Mouse (Mus musculus): ENCODE results near the gene Slc38a9.

Gene Slc38a9

GRCm38 (mm10) chr13:112745936-112746694, 85.6 kb downstream of the Slc38a9 start:
- no peak for DNase-seq (ENCODE audit: low spot score in 2 of 2)

DNA sequence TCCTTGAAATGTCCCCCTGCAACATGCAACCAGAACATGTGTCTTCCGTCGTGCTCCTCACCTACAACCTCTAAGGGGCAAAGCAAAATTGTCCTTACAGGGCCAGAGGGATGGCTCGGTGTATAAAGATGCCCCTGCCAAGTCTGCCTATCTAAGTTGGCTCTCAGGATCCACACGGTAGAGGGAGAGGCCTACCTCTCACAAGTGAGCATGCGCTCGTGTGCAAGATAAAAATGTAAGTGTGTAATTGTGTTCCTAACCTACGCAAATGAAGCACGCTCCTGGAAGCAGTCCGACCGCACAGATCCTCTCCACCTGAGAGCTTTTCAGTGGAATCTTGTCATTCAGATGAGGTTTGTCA, 86.1 kb downstream of the Slc38a9 start:
- no peak for DNase-seq (ENCODE audit: low spot score in 2 of 2)

- DNase-seq (ENCODE audit: low spot score in 2 of 2) = no peak
Observed at GRCm38 (mm10) chr13:112747808-112748430, 87.4 kb downstream of the Slc38a9 start.

DNA sequence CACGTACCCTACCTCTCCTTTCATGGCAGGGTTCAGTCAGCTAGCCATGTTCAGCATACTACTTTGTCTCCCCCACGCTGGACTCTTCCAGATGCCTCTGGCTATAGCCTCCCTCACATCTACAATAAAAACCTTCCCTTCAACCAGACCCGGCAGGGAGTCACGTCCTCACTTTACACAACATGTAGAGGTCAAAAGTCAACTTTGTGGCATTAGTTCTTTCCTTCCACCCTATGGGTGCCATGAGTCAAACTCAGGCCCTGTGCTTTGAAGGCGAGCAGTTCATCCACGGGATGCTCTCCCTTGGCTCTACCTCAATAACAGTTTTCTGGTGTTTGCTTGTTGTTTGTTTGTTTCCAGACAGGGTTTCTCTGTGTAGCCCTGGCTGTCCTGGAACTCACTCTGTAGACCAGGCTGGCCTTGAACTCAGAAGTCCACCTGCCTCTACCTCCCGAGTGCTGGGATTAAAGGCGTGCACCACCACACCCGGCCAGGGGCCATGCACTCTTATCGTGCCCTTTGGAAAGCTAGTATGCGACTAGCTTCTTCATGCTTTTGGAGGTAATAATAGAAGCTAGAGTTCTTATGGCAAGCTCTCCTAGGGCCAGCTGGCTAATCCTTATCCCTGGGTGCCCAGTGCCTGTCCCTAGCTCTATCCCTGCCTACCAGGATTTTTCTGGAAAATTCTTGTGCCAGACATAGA, 88.4 kb downstream of the Slc38a9 start:
- DNase-seq (ENCODE audit: low spot score in 2 of 2) = no peak

DNA sequence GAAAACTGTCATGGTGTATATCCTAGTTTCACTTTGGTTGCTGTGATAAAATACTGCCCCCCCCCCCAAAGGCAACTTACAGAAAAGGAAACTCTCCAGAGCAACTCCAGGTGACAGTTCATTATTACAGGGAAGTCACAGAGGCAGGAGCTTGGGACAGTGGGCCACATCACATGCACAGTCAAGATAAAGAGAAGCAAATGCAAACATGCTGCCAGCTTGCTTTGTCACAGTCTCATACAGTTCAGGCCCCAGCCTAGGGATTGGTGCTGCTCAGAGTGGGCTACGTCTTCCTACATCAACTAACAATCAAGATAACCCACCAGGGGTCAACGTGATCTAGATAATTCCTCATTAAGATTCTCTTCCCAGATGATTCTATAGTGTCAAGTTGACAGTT, 89.3 kb downstream of the Slc38a9 start:
- no peak for DNase-seq (ENCODE audit: low spot score in 2 of 2)

- no peak for DNase-seq (ENCODE audit: low spot score in 2 of 2)
Observed at GRCm38 (mm10) chr13:112751454-112752308, 91.1 kb downstream of the Slc38a9 start.

DNA sequence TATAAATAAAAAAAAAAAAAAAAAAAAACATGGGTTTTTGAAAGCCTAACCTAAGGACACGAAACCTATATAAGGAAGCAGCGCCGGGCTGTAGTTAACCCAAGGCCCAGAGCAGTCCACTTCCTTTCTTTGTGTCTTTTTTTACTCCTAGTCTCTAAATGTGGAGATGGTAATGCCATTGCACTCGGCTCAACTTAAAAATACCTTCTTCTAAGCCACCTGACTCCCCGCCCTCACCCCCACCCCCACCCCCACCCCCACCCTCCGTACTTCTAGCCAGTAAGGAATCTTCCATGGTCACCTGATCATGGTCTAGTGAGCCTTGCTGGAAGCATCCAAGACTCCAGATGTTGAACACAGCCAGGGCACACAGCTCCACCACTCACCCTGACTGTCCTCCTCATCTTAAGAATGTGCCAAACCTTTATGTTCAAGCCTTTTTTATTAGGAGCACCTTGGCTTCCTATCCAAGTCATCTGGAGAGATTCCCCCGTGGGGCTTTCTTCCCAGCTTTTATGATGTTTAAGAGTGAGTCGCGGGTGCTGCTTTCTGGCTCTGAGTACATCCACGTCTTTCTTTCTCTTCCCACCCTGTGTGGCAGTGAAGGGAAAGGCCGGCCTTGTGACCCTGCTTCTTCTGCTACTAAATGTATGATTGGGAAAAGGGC, 91.9 kb downstream of the Slc38a9 start:
- DNase-seq (ENCODE audit: low spot score in 2 of 2) = no peak

- DNase-seq (ENCODE audit: low spot score in 2 of 2) = no peak
Observed at GRCm38 (mm10) chr13:112753522-112753921, 93.0 kb downstream of the Slc38a9 start.

DNA sequence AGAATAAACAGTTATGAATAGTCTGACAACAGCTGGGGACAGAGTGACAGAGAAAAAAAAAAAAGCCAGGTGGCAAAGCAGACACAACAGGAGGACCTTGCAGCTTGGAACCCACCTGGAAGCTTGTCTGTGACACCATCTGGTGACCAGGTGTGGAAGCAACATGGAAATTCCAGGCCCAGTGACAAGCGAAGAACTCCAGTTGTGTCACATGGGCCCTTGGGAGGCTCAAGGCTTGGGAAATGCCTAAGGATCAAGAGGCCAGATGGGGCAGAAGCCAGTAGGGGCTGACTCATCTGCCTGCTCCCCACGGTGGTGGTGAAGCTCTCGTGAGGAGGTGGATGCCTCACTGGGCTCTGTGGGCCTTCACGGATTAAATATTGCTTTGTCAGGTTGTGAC, 94.3 kb downstream of the Slc38a9 start:
- no peak for DNase-seq (ENCODE audit: low spot score in 2 of 2)

DNA sequence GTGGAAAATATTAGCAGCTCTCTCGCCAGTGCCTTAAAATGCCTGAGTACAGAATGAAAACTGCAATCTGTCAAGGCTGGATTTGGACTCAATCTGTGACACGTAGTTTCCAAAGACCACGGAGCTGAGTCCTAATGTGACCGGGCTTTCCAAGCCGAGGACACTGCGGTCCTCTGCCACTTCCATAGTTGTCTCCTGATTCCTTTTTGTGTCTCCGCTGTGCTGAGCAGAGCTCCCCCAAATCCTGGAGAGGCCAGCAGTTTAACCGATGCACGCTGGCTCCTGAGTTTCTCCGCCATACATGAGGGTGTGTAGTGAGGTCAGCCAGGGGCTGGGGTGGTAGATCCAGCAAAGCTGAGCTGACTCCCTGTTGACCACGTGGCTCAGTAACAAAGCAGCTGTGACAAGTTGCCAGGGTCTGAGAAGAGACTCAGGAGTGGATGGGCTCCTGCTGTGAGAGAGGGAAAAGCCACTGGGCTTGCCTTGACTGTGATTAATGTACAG, 95.0 kb downstream of the Slc38a9 start:
- no peak for DNase-seq (ENCODE audit: low spot score in 2 of 2)

DNA sequence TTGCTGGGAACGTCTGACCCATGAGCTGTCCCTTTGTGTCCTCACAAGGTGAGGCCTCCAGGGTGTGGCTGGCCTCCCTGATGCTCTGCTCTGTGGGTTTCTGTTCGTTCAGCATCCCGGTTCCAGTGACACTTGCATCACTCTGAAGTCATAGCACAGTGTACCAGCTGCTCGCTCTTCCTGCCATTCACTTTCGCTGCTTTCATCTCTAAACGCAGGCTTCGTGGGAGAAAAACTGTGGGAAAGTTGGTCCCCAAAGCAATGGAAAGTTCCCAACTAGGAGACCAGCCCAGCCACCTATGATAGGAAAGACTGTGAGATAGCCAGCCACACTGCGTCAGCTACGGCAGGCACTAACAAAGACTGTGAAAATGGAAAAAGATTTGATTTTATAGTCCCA, 96.8 kb downstream of the Slc38a9 start:
- no peak for DNase-seq (ENCODE audit: low spot score in 2 of 2)

GRCm38 (mm10) chr13:112758546-112759090, 98.1 kb downstream of the Slc38a9 start:
- no peak for DNase-seq (ENCODE audit: low spot score in 2 of 2)

- no peak for DNase-seq (ENCODE audit: low spot score in 2 of 2)
Observed at GRCm38 (mm10) chr13:112759364-112759763, 98.8 kb downstream of the Slc38a9 start.

GRCm38 (mm10) chr13:112759777-112760537, 99.4 kb downstream of the Slc38a9 start:
- no peak for DNase-seq (ENCODE audit: low spot score in 2 of 2)

DNA sequence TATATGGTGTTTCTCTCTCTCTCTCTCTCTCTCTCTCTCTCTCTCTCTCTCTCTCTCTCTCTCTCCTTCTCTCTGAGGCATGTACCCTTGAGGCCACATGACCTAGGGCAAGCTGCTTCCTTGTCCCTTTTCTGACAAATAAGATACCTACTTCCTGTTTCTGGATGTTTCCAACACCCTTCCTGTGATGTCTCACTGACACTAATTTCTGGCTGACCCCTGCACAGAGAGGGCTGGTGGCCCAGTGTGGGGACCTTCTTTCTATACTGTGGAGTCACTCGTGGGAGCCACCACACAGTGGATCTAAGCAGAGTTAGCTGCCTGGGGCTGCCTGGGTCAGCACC, 100.0 kb downstream of the Slc38a9 start:
- DNase-seq (ENCODE audit: low spot score in 2 of 2) = no peak

DNA sequence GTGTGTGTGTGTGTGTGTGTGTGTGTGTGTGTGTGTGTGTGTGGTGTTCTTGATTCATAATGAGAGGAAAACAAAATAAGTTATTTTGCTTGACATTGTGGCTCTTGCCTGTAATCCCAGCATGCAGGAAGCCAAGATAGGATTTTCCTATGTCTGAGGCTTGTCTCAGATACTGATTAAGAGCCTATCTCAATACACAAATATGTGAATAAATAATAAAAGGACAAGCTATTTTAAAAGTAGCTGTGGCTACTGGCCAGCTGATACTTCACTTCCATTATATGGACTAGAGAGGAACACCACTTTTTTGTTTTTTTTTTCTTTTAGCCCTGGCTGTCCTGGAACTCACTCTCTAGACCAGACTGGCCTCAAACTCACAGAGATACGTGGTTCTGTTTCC, 101.2 kb downstream of the Slc38a9 start:
- no peak for DNase-seq (ENCODE audit: low spot score in 2 of 2)

GRCm38 (mm10) chr13:112762548-112762947, 102.0 kb downstream of the Slc38a9 start:
- DNase-seq (ENCODE audit: low spot score in 2 of 2) = no peak

DNA sequence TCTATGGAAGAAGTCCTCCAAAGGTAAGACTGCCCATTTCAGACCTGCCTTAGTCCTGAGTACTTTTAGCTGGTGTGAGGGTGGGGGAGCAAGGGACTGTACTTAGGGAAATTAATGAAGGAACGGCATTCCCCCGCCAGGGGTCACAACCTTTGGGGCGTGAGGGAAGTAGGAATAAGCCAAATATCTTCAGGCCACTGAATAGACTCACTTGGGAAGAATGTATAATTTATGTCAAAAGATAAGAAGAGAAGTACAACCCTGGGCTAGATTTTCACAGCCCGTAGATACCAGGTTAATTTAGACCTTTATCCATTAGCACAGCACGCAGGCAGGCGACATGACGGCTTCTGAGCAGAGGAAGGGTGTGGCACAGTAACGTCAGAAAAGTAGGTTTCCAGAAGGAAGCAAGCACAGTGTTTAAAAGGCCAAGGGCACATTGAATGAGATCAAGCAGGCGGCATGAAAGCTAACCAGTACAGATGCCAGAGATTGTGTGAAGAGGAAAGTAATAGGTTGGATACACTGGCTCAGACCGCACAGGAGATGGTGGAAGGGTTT, 103.1 kb downstream of the Slc38a9 start:
- DNase-seq (ENCODE audit: low spot score in 2 of 2) = no peak

DNA sequence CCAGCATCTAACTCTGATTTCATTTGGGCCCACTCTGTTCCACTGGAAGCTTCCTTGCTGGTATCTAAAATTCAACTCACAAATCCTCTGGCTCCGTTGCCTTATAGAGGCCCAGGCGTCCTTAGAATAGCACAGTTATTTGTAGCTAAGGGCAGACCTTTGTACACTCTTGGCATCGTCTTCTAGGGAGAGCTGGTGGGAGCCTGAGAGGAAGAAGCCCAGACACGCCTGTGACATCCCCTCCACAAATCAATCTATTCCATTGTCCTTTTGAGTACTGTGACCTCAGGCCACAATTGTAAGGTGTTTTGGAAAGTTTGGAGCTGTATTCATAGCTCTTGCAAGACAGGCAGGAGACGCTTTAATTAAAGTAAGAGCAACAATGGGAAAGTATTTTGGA, 104.0 kb downstream of the Slc38a9 start:
- no peak for DNase-seq (ENCODE audit: low spot score in 2 of 2)

DNA sequence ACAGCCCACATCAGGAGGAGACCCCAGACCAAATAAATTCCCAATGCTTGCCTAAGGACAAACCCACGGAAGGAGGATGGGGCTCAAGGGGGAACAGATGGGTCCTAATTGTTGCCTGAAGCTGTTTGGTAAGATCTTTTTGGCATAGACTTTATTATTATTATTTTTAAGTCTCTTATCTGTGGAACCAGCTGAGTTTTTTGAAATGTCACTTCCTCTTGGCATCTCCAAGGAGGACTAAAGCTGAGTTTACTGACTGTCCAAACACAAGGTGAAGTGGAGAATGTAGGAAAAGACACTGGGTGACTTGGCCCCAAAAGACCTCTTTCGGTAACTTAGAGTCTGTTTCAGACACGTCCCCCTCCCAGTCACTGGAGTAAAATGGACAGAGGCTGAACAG, 105.1 kb downstream of the Slc38a9 start:
- DNase-seq (ENCODE audit: low spot score in 2 of 2) = no peak

All from frontal cortex, postnatal 25 days (tissue).